Mouse (Mus musculus): ENCODE results near the gene Ugt1a2.
"Not testable (repeated sequence)": the region's sequence is repeated elsewhere in the genome, so short reads cannot be mapped to it uniquely, and the experiment has no call there.

The Ugt1a2 gene

DNA sequence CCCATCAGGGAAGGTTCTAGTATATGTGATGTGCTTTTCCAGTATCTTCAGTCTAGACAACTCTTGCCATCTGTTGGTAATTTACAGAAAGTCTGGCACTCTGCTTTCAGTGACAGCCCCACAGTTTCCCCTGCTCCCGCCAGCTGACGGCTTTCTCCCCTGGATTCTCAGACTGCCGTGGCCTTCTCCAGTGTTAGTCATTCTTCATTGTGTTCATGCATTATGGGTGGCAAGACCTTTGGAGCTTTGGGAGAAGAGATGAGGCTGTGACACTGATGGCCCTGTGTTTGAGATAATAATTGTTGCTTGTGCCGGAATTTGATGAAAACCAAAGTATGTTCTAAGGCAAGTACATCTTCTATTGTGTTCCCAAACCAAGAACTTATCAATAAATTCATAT, 18.2 kb downstream of the Ugt1a2 start:
- no peak for DNase-seq

DNA sequence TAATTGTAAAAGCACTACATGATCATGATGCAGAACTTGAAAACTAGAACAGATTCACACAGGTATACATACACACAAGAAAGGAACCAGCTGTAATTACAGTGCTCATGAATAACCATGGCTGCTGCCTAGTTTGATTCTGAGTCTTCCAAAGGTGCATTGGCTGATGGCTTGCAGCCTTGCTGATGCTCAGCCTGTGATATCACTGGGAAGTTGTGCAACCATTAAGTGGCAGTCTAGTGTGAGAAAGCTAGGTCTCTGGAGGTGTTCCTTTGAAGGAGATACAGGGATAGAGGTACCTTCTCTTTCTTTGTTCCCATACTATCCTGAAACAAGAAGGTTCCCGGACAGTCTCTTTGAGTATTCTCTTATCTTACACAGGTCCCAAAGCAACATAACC, 18.7 kb downstream of the Ugt1a2 start:
- no peak for DNase-seq

DNA sequence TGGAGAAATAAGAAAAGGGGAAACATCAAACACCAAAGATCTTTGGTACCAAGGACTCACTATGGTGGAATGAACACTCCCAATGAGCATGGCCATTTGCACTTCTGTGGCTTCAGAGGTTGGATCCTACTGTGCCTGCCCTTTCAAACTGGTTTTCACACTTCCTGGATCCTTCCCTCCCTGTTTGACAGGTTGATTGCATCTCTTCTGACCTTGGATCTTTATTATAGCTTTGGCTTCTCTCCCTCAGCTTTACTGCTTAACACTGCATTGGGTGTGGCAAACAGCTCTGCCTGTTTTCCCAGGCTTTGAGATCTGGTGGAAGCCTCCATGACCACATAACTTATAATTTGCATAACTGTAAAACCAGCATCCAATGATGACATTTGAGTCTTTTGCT, 19.9 kb downstream of the Ugt1a2 start:
- DNase-seq: no peak

- no peak for DNase-seq
These were observed 21.8 kb downstream of the Ugt1a2 start for GRCm38 (mm10) chr1:88222216-88222615.

DNA sequence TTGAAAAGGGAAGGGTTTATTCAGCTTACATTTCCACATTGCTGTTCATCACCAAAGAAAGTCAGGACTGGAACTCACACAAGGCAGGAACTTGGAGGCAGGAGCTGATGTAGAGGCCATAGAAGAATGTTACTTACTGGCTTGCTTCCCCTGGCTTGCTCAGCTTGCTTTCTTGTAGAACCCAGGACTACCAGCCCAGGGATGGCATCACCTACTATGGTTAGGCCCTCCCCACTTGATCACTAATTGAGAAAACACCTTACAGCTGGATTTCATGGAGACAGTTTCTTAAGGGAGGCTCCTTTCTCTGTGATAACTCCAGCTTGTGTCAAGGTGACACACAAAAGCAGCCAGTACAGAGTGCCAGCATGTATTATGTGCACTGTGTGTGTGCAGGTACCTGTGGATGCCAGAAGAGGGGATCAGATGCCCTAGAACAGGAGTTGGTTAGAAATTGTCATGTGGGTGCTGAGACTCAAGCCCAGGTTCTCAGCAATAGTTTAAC, 22.7 kb downstream of the Ugt1a2 start:
- not testable (repeated sequence) for DNase-seq

DNA sequence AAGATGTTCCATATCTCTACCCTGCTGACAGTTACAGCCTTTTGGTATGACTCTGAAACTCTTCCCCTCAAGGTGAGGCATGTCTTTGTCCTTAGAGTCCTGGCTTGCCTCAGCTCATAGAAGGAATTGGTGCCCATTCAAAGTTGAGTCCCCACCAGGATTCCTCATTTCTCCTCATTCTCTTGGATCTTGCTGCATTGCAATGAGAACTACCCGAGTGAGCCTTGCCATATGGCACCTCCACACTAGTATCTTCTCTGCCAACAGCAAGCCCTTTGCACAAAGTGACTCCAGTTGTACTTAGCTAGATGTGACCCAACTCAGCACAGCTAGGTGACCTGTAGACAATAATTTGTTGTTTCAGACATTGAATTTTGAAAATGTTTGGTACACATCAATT, 23.2 kb downstream of the Ugt1a2 start:
- peak in 1 of 2 experiments; percentile 3 for DNase-seq

- DNase-seq: peak in 1 of 2 experiments; percentile 3
These were observed 23.8 kb downstream of the Ugt1a2 start for GRCm38 (mm10) chr1:88224029-88224776.

GRCm38 (mm10) chr1:88225301-88225700, 24.9 kb downstream of the Ugt1a2 start:
- not testable (repeated sequence) for DNase-seq

DNA sequence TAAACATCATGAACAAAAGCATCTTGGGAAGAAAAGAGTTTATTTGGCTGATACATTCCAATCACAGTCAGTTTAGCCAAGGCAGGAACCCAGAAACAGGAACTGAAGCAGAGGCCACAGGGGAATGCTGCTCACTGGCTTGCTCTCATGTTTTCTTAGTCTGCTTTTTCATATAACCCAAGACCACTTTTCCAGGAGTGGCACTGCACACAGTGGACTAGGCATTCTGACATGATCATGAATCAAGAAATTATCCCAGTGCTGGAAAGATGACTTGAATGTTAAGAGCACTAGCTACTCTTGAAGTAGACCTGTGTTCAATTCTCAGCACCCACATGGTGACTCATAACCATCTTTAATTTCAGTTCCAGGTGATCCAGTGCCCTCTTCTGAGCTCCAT, 25.3 kb downstream of the Ugt1a2 start:
- DNase-seq: no peak

DNA sequence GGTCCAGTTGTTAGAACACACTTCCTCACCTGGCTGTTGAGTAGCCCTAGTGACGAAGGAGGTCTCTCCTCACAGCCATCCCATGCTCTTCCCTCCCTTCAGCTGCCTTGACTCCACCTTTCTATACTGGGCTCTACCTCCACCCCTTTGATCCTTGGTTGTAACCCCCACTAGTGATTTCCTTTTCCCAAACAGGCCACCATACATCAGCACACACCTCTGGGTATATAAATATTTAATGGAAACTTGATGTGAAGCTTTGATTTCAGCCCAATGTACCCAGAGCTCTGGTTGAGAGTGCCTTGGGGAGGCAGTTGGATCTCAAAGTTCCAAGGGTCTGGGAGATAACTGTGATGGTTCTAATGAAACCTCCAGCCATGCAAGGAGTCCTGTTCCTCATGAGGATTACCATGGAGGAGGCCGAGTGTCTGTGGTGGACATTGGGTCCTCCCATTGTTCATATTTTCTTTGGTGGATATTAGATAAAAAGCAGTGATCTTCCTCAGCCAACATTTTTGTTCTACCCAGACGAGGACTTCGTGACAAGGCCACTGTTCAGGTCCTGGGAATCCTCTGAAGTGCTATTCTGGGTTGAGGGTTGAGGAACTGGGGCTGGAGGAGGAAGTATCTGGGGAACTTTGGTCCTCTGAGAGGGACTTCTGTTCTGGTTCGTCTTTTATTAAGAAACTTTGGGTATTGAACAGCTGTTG, 26.4 kb downstream of the Ugt1a2 start, which contains the start of gene Mroh2a:
Gene Mroh2a (plus strand): TSS at position 317 of the 710 bp plus-strand sequence.
- DNase-seq: no peak

DNA sequence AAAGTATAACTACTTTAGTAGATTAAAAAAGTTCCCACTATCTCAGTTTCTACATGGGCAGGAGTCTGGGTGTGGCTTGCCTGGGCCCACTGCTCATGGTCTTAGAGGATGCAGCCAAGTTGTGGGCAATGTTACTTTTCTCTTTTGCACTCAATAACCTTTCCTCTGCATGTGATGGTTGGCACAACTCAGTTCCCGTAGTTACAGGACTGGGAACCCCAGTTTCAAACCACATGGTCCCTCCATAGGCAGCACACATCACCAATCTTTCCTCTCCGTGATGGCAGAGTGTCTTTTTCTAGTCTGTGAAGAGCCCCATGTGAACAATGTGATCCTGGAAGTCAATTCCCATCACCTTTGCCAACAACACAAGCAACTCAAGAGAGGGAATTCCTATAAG, 27.1 kb downstream of the Ugt1a2 start:
- DNase-seq: peak in 1 of 2 experiments; percentile 1

- DNase-seq: no peak
These were observed 27.7 kb downstream of the Ugt1a2 start for GRCm38 (mm10) chr1:88228121-88228520.

GRCm38 (mm10) chr1:88229566-88229965, 29.2 kb downstream of the Ugt1a2 start:
- no peak for DNase-seq

GRCm38 (mm10) chr1:88229986-88230385, 29.6 kb downstream of the Ugt1a2 start:
- DNase-seq: peak in 1 of 2 experiments; percentile 10

GRCm38 (mm10) chr1:88230421-88230820, 30.0 kb downstream of the Ugt1a2 start:
- no peak for DNase-seq

DNA sequence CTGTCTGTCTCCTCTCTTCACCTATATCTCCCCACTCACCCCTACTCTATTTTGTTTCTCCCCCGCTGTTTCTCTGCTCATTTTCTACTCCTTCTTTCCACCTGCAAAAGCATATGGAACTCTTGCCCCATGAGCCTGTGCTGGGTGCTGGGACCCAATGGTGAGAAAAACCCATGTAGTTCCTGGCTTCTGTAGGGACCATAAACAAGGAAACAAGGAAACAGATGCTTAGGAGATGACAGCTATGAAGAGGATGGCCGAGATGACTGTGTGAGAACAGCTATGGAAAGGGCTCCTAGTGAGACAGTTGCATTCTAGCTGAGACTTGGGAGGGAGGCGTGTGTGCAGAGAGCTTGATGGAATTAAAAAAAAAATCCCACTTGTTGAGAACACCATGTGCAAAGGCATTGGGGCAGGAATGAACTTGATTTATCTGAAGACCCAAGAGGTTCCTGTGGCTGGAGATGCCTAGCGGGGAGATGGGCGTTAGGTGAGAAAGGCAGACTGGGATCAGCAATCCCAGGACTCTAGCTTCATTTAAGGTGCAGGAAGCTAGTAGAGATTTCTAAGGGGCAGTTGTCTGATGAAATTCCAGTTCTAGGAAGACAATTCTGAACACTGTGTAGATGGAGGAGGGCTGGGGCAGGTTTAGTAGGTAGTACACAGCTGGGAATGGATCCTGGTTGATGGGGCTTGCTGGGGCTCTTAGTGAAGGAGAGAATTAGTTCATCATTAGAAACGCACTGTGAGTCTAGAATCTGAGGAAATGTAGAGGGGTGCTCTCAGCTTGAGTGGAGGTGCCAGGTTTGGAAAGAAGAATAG, 30.8 kb downstream of the Ugt1a2 start:
- no peak for DNase-seq

GRCm38 (mm10) chr1:88231803-88232499, 31.6 kb downstream of the Ugt1a2 start:
- DNase-seq: peak in 1 of 2 experiments; percentile 3

DNA sequence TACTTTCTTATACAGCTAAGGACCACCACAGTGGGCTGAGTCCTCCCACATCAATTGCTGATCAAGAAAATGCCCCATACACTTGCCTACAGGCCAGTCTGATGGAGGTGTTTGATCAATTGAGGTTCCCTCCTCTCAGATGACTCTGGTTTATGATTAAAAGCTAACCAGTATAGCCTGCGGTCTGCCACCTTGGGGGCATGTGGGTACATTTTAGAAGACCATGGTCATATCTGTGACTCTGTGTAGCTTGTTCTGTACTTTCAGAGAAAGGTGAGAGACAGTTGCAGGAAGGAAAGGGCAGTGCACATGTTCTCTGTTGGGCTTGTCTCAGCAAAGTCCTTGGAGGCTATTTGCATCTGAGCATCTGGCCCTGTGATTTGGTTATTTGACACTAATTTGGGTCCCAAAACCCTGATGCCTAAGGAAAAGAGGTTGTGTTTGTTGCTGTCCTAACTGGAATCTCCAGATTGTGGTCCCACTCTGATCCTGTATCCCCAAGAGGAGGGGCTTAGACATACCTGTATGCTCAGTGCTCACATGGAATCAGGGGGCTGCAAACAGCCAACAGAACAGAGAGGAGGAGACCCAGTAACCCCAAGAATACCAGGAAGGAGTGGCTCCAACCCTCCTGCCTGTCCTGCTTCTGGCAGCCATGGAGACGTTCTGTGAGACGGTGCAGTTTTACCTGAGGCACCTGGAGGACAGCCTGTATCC, 32.4 kb downstream of the Ugt1a2 start:
- DNase-seq: peak in 1 of 2 experiments; percentile 3

GRCm38 (mm10) chr1:88233421-88234247, 33.2 kb downstream of the Ugt1a2 start:
- peak in 1 of 2 experiments; percentile 15 for DNase-seq

DNA sequence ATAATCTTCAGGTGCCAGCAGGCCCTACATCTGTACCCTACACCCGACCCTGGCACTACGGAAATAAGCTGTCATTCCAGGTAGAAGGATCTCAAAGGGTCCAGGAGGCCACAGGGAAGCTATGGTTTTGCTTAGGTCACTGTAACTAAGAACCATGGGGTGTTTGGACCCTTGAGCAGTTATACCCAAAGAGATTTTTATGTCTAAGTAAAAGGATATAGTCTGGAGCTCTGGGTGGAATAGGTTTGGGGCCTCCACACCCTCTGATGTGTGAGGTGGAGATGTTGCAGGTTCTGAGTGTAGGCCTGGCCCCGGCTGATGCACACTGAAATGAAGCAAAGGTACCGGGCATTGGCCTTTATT, 33.8 kb downstream of the Ugt1a2 start:
- no peak for DNase-seq

- DNase-seq: peak in 1 of 2 experiments; percentile 6
These were observed 34.2 kb downstream of the Ugt1a2 start for GRCm38 (mm10) chr1:88234646-88235045.

All from cerebellum, adult 18-20 months (tissue).